Comparison of ENCODE assay signal across 18 mouse cellular contexts in genomic region chr6:143915686-143916085, GRCm38 (mm10).
A peak's percentile ranks its signal among the peaks of the same experiment; 100 is the strongest.
DNase-seq lines count a peak whose midpoint lies in the region; ATAC-seq and TF ChIP-seq lines count a peak whose summit lies in the region.
"Had no signal": no experiment of that assay in that cellular context is flagged by ENCODE, and none has a peak within 500 bp of the region (broad histone marks: within the 10 kb centered on the region; RNA-seq: fewer than 3 reads in every experiment).

No protein-coding gene starts in this region.

- ATAC-seq in kidney, embryonic 16.5 days (ENCODE audit: low FRiP score, low TSS enrichment): peak; percentile 16; the same call in 1 of the 2 replicates
- 0 out of 2 replicates have a peak, but pooled peaks have one; percentile 16 for ATAC-seq in midbrain, embryonic 12.5 days (ENCODE audit: low FRiP score, low read depth)
- no peak for ATAC-seq in midbrain, postnatal 0 days (ENCODE audit: low FRiP score)
- ATAC-seq: activated CD4-positive, CD25-positive, alpha-beta regulatory T cell, adult 4 months; forebrain, embryonic 13.5 days had no signal

- H3K36me3 ChIP-seq in kidney, embryonic 16.5 days (ENCODE audit: insufficient read depth, low read length): no peaks in the 10 kb centered on the region
- H3K36me3 ChIP-seq in midbrain, embryonic 12.5 days: no peaks in the 10 kb centered on the region
- H3K36me3 ChIP-seq in midbrain, postnatal 0 days (ENCODE audit: insufficient read depth, low read length): no peaks in the 10 kb centered on the region
- H3K36me3 ChIP-seq: embryonic facial prominence, embryonic 12.5 days; heart, embryonic 12.5 days; hindbrain, embryonic 10.5 days had no signal

- H3K4me2 ChIP-seq in kidney, embryonic 16.5 days (replicated peaks; ENCODE audit: low read depth, low read length): no peak overlapping the region
- no peak overlapping the region for H3K4me2 ChIP-seq in midbrain, embryonic 12.5 days (replicated peaks)
- H3K4me2 ChIP-seq in midbrain, postnatal 0 days (ENCODE audit: low read depth, low read length, poor library complexity, severe bottlenecking): no peak overlapping the region
- H3K4me2 ChIP-seq: embryonic facial prominence, embryonic 12.5 days; forebrain, embryonic 13.5 days; heart, embryonic 12.5 days had no signal

- no peak overlapping the region for H3K4me3 ChIP-seq in kidney, embryonic 16.5 days (ENCODE audit: low read length)
- no peak overlapping the region for H3K4me3 ChIP-seq in midbrain, embryonic 12.5 days
- no peak overlapping the region for H3K4me3 ChIP-seq in midbrain, postnatal 0 days (ENCODE audit: low read depth, low read length)
- H3K4me3 ChIP-seq: embryonic facial prominence, embryonic 12.5 days; forebrain, embryonic 13.5 days; heart, embryonic 12.5 days; hindbrain, embryonic 10.5 days had no signal

- no peaks in the 10 kb centered on the region for H3K9me3 ChIP-seq in kidney, embryonic 16.5 days (ENCODE audit: low read length)
- H3K9me3 ChIP-seq in midbrain, embryonic 12.5 days: no peaks in the 10 kb centered on the region
- H3K9me3 ChIP-seq in midbrain, postnatal 0 days (ENCODE audit: low read length): no peaks in the 10 kb centered on the region
- H3K9me3 ChIP-seq: embryonic facial prominence, embryonic 12.5 days; forebrain, embryonic 13.5 days; heart, embryonic 12.5 days; hindbrain, embryonic 10.5 days had no signal

- WGBS in kidney, embryonic 16.5 days: 54% methylated on average over 3 of the region's 3 CpGs
- WGBS in midbrain, embryonic 12.5 days: 91% methylated on average over 3 of the region's 3 CpGs
- WGBS in midbrain, postnatal 0 days: 82% methylated on average over 3 of the region's 3 CpGs

- no peak overlapping the region for H3K27ac ChIP-seq in kidney, embryonic 16.5 days (ENCODE audit: low read length)
- H3K27ac ChIP-seq in midbrain, embryonic 12.5 days (replicated peaks): no peak overlapping the region
- no peak overlapping the region for H3K27ac ChIP-seq in midbrain, postnatal 0 days (ENCODE audit: low read depth, low read length)
- H3K27ac ChIP-seq: embryonic facial prominence, embryonic 12.5 days; forebrain, embryonic 13.5 days; hindbrain, embryonic 10.5 days had no signal

- H3K4me1 ChIP-seq in kidney, embryonic 16.5 days (ENCODE audit: insufficient read depth, low read length): peaks cover 4% of the 10 kb centered on the region; the same call in 1 of the 2 replicates
- no peaks in the 10 kb centered on the region for H3K4me1 ChIP-seq in midbrain, embryonic 12.5 days
- H3K4me1 ChIP-seq in midbrain, postnatal 0 days (ENCODE audit: insufficient read depth, low read length): no peaks in the 10 kb centered on the region
- H3K4me1 ChIP-seq: embryonic facial prominence, embryonic 12.5 days; heart, embryonic 12.5 days had no signal

- no peaks in the 10 kb centered on the region for H3K27me3 ChIP-seq in kidney, embryonic 16.5 days (ENCODE audit: insufficient read depth, low read length)
- H3K27me3 ChIP-seq in midbrain, embryonic 12.5 days: no peaks in the 10 kb centered on the region
- H3K27me3 ChIP-seq in midbrain, postnatal 0 days (ENCODE audit: insufficient read depth, low read length): no peaks in the 10 kb centered on the region
- H3K27me3 ChIP-seq: CH12.LX; embryonic facial prominence, embryonic 12.5 days; forebrain, embryonic 13.5 days; heart, embryonic 12.5 days; Patski had no signal

- H3K9ac ChIP-seq in kidney, embryonic 16.5 days (replicated peaks; ENCODE audit: low read length): no peak overlapping the region
- no peak overlapping the region for H3K9ac ChIP-seq in midbrain, embryonic 12.5 days (replicated peaks)
- no peak overlapping the region for H3K9ac ChIP-seq in midbrain, postnatal 0 days (replicated peaks; ENCODE audit: low read length, poor library complexity, severe bottlenecking)
- H3K9ac ChIP-seq: embryonic facial prominence, embryonic 12.5 days; forebrain, embryonic 13.5 days; heart, embryonic 12.5 days had no signal

- peak; percentile 58 for DNase-seq in heart, adult 11 months
- DNase-seq in heart, adult 18-20 months: no peak
- no peak for DNase-seq in kidney, postnatal 25 days
- DNase-seq in midbrain, postnatal 0 days (ENCODE audit: low spot score): no peak
- DNase-seq in frontal cortex, postnatal 25 days (ENCODE audit: low spot score in 2 of 2): no peak
- DNase-seq: adrenal gland, postnatal 14 days; cerebellum, adult 11-12 months; cerebellum, adult 9-10 months; cerebellum, postnatal 25 days had no signal

- no peak for TF ChIP-seq CTCF in midbrain, postnatal 0 days (IDR thresholded peaks at IDR 0.05)
